Mouse (Mus musculus): ENCODE results near the gene Heg1.
A peak's percentile ranks its signal among the peaks of the same experiment; 100 is the strongest.

Heg1 gene

GRCm38 (mm10) chr16:33820269-33821178 lies 136.4 kb downstream of the Heg1 start:
- peak; percentile 90 for DNase-seq (ENCODE audit: low read depth, low spot score)
